Mouse (Mus musculus) cerebellum, adult 9-10 months (tissue): ENCODE measurements at regions not wholly inside any gene's neighbourhood (a gene's known extent, or its start where the extent isn't known, plus 50 kb on each side); places are given as distances from the start of the nearest gene placed in this dataset.

Experiments
- DNase-seq: peaks from one replicate; pipeline ENCODE4 v3.0.0; 2022

DNA sequence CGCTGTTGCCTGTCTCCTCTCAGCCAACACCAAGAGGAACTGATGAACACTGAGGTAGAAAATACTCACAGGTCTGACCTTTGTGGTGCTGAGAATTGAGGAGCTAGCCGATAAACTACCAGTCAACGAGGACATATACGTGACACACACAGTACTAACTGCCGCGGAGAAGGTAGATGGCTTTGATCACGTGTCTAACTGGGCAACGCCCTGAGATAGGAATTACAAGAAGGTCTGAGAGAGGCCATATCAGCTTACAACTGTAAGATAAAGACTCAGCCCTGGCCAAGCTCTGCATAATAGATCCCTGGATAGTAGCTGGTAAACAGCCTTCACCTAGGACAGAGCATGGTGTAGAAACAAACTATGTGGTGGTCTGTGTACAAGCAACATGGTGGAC is 418.1 kb downstream of the Lmo4 start:
- no peak for DNase-seq

- no peak for DNase-seq
Observed at GRCm38 (mm10) chr3:143784353-143784791, 420.6 kb downstream of the Lmo4 start.

DNA sequence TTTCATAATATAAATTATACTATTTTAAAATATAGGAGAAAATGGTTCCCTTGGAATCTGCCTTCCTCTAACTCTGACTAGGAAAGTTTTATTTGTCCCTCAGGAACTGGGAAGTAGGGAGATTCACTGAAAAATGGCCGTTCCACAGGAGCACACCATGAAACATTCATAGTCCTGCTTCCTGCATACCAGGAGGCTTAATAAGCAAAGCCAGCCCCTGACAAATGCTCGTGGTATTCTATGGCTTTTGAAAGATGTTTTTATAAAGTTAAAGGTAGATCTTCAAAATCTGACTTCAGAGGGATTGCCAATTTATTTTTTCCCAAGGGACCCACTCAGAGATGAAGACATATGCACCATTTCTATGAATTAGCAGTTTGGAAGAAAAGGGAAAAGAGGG is 426.9 kb downstream of the Lmo4 start:
- no peak for DNase-seq

DNA sequence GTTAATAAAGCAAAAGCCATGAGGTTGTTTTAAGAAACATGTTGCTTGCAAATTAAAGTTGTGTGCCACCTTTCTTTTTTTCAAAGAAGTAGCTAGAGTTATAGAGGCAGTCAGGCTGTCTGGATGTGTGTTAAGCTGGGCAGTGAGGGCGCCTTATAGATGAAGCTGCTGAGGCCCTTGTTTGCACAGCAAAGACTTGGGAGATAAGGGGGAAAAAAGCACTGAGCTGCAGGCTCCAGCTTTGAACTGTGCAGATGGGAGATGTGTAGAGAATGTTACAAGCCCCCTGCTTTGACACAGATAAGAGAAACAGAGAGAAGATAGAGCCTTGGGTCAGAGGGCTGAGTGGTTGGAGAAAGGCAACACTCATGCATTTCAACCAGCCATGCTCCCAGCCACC is 445.7 kb downstream of the Lmo4 start:
- DNase-seq: no peak

DNA sequence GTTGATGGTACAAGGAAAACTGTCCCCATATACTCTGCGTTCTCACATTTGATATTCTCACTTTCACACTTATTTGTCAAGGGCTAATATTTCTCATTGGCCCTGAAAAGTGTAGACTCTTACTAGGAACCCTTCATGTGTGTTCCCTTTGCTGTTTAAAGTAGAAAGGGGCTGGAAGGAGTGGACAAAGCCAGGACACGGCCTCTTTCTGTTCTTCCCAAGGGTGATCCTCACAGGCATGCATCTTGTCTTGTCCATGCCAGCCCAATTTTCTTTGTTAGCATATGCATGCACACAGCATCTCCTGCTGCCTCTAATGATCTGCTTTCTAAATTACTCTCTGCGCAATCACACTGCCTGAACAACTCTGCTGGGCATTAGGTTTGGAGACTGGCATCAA is 451.8 kb downstream of the Lmo4 start:
- DNase-seq: no peak

DNA sequence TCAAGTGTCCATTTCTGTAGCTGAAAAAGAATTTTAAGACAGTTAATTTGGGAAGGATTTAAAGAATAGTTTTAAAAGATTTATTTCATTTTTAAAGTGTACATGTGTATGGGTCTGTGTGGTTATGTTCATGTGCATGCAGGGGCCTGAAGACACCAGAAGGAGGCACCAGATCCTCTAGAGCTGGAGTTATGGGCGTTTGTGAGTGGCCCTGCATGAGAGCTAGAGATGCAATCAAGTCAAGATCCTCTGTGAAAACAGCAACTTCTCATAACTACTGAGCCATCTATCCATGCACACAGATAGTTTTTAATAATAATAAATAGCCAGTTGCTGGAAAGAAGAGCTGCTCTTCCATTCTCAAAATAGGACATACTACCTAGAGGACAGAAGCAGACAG is 452.4 kb downstream of the Lmo4 start:
- no peak for DNase-seq

DNA sequence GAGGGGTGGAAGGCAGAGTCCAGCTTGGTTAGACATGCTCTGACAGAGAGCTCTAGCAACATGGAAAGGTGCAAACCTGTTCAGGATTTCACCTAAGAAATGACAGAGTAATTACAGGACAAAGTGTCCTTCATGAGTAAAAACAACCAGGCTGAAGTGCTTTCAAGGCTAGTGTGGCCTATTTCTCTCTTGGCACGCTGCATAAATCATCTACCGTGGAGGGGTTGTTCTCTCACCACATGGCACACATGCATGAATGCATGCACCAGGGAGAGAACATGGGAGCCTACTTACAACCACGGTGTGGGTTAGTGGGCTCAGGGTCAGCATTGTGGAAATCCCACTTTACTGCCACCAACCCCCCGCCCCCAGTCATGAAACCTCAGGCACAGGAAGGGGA is 454.9 kb downstream of the Lmo4 start:
- DNase-seq: no peak

GRCm38 (mm10) chr3:143743649-143744048 is 461.4 kb downstream of the Lmo4 start:
- no peak for DNase-seq

DNA sequence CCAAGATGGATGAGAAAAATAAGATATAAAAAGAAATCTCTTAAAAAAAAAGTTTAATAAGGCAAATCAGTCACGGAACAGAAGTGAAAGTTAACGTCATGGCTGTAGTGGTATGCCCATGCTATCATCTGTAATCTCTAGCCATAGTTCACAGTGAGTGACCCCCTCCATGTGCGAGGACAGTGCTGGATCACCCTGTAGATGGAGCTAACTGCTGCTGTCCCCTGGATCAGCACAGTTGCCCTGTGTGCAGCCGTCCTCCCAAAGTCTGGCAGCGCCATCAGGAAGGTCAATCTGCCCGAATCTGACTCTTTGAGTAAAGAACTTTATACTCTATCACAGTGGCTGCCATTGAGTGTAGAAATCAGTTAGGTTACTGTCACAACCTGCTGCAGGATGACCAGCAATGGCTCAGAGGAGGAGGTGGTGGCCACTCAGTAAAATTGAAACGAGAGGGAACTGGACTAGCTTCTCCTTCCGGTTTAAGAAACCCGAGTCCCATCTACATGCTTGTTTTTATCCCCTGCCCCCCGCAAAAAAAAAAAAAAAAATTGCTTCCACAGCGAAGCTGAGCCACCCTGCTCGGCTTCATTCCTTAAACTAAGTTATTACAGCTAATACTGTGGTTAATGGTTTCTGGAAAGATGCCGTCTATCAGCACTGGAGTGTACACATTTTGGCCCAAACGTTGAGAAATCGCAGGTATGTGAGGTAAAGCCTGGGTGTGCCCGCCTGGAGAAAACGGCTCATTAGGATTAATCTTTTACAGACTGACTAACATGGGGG is 462.0 kb downstream of the Lmo4 start:
- DNase-seq: no peak

GRCm38 (mm10) chr3:143738676-143739075 is 466.3 kb downstream of the Lmo4 start:
- DNase-seq: no peak

GRCm38 (mm10) chr3:143737844-143738243 is 467.2 kb downstream of the Lmo4 start:
- no peak for DNase-seq

DNA sequence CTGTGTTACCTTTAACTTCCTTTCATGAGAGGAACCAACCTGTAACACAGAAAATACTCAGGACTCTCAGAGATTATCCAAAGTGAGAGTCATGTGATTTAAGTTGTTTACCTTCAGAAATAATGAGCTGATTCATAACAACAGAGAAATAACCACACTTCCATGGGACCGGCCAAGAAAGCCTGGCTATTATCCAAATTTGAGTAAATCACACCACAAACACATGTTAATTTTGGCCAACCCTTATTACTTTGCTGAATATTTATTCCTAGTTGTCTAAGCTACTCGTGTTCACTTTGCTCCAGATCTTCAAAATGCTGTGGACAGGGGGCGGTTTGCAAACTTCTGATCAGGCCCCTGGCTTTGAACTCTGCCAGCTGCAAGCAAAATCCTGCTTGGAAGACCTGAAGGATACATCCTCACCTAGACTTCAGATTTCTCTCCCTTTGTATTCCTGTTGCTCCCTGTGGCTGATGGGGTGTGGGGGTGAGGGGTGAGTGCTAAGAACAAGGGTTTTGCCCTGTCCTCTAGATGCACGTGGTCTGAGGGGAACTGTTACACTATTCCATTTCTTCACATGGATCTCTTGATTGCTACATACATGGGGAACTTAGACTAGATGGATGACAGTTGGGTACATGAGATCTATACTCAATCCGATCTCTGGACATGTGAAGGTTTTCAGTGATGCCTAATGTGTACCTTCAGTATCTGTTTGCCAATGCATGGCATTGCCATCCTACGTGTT is 468.2 kb downstream of the Lmo4 start:
- no peak for DNase-seq

DNA sequence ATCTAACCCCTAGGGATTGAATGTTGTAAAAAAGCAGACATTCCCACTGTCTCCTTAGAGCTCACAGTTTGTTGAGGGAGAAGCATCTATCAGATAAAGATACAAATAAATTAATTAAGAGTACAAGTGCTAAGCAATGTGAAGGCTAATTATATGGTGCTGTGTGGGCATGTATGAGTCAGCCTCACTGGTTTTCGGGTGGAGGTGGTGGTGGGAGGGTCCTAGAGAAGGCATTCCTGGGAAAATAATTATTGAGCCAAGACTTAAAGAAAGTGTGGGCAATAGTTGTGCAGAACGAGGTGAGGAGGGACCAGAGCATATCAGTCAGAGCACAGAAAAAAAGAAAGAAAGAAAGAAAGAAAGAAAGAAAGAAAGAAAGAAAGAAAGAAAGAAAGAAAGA is 470.2 kb downstream of the Lmo4 start:
- no peak for DNase-seq

- DNase-seq: no peak
Observed at GRCm38 (mm10) chr3:143732966-143733725, 471.9 kb downstream of the Lmo4 start.

GRCm38 (mm10) chr3:143729473-143730076 is 475.4 kb downstream of the Lmo4 start:
- DNase-seq: no peak

DNA sequence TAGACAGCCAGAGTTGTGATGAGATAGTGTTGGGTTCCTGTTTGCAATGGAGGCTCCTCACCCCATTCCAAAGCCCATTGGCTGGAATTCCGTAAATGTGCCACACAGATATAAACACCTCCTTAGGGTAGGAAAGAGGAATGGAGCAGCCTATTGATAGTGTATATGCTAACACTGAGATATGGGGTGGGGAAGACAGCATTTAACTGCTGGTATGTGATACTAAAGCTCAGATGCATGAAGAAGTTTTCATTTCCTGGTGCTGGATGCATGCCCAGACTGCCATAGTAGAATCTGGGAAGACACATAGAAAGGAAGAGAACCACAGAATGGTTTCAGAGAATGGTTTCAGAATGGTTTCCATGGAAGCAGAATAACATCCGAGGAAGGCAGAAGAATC is 482.4 kb downstream of the Lmo4 start:
- DNase-seq: no peak

- DNase-seq: no peak
Observed at GRCm38 (mm10) chr3:143722082-143722481, 482.9 kb downstream of the Lmo4 start.

DNA sequence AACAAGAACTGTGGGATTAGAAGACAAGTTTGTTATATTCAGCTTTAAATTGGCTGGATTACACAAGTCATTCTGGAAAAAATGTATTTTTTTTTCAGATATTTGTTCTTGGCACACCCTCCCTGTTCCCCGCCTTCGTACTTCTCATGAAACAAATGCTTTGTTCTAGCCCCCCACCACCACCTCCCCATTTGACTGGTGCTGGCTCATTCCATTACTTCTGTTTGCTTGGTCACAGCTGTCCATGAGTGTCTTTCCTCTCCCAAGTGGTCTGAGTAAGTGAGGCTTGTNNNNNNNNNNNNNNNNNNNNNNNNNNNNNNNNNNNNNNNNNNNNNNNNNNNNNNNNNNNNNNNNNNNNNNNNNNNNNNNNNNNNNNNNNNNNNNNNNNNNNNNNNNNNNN is 491.8 kb downstream of the Lmo4 start:
- DNase-seq: no peak

GRCm38 (mm10) chr3:143710805-143711469 is 494.1 kb downstream of the Lmo4 start:
- no peak for DNase-seq

DNA sequence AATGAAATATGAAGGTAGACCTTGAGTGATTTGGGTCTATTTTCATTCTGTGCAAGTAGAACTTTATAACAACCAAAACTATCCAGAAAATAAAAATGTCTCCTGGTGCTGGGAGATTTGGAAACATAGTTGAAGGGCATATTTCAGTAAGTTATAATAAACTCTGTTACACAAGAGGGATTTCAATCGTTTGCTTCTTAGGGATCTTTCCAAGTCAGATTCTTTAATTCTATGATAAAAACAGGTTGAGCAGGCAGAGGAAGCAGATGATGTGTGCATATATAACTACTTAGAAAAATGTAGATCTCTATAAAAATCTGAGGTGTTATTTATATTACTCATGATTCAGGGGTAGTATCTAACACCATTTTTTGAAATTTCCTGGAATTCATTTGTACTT is 498.3 kb downstream of the Lmo4 start:
- no peak for DNase-seq

DNA sequence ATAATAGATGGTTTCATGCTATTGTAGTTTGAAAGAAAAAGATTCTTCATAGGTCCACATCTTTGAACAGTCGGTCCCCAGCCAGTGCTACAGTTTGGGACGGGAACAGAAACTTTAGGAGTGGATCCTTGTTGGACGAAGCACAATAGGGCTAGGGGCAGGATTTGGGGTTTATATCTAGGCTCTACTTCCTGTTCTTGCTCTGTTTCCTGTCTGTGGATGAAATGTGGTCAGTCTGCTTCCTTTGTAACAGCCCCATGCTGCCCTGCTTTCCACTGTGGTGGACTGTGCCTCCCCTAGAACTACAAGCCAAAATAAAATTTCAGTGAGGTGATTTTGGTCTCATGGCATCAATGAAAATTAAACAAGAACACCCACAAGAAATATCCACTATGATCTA is 510.2 kb downstream of the Lmo4 start:
- no peak for DNase-seq

- no peak for DNase-seq
Observed at GRCm38 (mm10) chr3:143685742-143686141, 519.3 kb downstream of the Lmo4 start.

GRCm38 (mm10) chr3:143678186-143678585 is 526.8 kb downstream of the Lmo4 start:
- no peak for DNase-seq
